Mouse (Mus musculus) liver, embryonic 14.5 days (tissue): ENCODE measurements around the gene Pde4d.

ENCODE experiments used
- CTCF ChIP-seq: IDR thresholded peaks from 2 replicates; pipeline ENCODE4 v1.5.1; 2016; ENCODE audit warnings: antibody characterized with exemption, low read depth, control low read depth
- EP300 ChIP-seq: IDR thresholded peaks from 2 replicates; pipeline ENCODE4 v1.6.1; 2016; ENCODE audit warnings: antibody characterized with exemption, low read depth

DNA sequence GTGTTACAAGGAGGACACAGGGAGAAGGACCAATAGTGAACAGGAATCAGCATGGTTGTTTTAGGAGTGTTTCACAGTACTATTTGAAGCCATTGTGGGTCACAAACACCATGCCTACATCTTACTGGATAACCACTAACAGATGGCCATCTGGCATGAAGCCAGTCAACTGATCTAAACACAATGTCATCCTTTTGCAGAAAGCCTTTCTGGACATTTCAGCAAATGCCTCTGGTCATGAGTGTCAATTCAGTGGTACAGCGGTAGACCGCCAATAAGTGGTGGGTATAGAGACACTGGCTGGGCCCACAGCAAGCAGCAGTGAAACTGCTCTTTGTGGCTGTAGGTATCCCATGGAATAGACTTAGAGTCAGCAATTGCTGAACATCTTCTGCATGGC, 151.3 kb downstream of the Pde4d start:
- no peak for TF ChIP-seq CTCF
- TF ChIP-seq EP300 = no peak
